Mouse (Mus musculus) midbrain, embryonic 15.5 days (tissue): ENCODE measurements around the gene Srarp. TPM values are rescaled to one million over a fixed set of nuclear protein-coding genes. Genes with fewer than 3 reads are reported as not detected.

ENCODE experiments used
- ATAC-seq: fragments of 200-750 bp; cut with Nextera tagmentation; replicated peaks from 2 replicates; pipeline ENCODE4 v1.8.0; 2017; ENCODE audit warnings: moderate TSS enrichment
- H3K27ac ChIP-seq: fragments of 300-500 bp; sonication (generic); 2 replicates; pipeline ENCODE4 v1.5.1; 2015; ENCODE audit warnings: mild to moderate bottlenecking, inconsistent platforms
- H3K27me3 ChIP-seq: fragments of 300-500 bp; sonication (generic); replicated peaks from 2 replicates; pipeline ENCODE4 v1.6.1; 2015; ENCODE audit warnings: inconsistent platforms
- H3K36me3 ChIP-seq: fragments of 300-500 bp; sonication (generic); replicated peaks from 2 replicates; pipeline ENCODE4 v1.6.1; 2015; ENCODE audit warnings: inconsistent platforms
- H3K4me1 ChIP-seq: fragments of 300-500 bp; sonication (generic); 2 replicates; pipeline ENCODE4 v1.6.1; 2015; ENCODE audit warnings: inconsistent platforms
- H3K4me2 ChIP-seq: fragments of 300-500 bp; sonication (generic); 2 replicates; pipeline ENCODE4 v1.6.1; 2015; ENCODE audit warnings: inconsistent platforms, mild to moderate bottlenecking, moderate library complexity
- H3K4me3 ChIP-seq: fragments of 300-500 bp; sonication (generic); 2 replicates; pipeline ENCODE4 v1.5.1; 2015; ENCODE audit warnings: mild to moderate bottlenecking, inconsistent platforms
- H3K9ac ChIP-seq: fragments of 300-500 bp; sonication (generic); 2 replicates; pipeline ENCODE4 v1.6.1; 2015; ENCODE audit warnings: mild to moderate bottlenecking, inconsistent platforms
- H3K9me3 ChIP-seq: fragments of 300-500 bp; sonication (generic); 2 replicates; pipeline ENCODE4 v1.6.1; 2016; ENCODE audit warnings: inconsistent platforms
- WGBS: fragments of 180-500 bp; shearing (Covaris S2); methylation state at CpG from one replicate; pipeline ENCODE4 v1.1.7; 2015; ENCODE audit warnings: mixed read lengths; 5-methylcytosine and 5-hydroxymethylcytosine counted together
- polyA plus RNA-seq: library from polyadenylated mRNA; unstranded; fragments of >200 nt; fragmentation: Nextera tagmentation; extraction: Ambion mirVana; gene quantifications from 2 replicates; pipeline ENCODE4 v1.2.1, GENCODE M21; 2015

The Srarp gene
- polyA plus RNA-seq, 1 experiment from 2014 or later: 0.50 TPM

DNA sequence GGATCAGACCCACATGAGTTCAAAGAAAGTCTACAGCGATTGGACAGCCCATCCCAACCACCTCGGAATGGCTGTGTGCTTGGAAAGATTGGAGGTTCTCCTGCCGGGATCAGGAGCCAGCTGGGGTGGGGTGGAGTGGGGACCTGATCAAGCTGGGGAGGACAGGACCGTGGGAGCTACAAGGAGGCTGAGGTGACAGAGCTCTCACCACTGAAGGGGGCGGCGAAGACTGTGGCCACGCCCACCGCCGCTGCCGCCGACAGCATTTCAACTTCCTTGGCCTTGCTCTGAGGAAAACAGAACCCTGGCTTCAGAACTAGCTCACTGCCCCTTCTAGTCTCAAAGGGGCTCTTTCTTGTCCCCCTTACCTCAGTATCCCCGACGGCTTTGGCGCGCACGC, 41.2 kb downstream of the Srarp start:
- Histone ChIP-seq H3K27me3 (no peaks in the 10 kb centered on the region), H3K27ac (no peak overlapping the region), H3K4me2 (no peak overlapping the region), H3K9me3 (no peaks in the 10 kb centered on the region), H3K36me3 (no peaks in the 10 kb centered on the region), H3K4me1 (no peaks in the 10 kb centered on the region), H3K4me3 (no peak overlapping the region), H3K9ac (no peak overlapping the region)
- no peak for ATAC-seq
- WGBS: 23% methylated on average over 16 of the region's 16 CpGs

GRCm38 (mm10) chr4:141391293-141391692, 44.6 kb downstream of the Srarp start:
- Histone ChIP-seq H3K9ac (no peak overlapping the region), H3K9me3 (no peaks in the 10 kb centered on the region), H3K36me3 (no peaks in the 10 kb centered on the region), H3K27me3 (no peaks in the 10 kb centered on the region), H3K4me2 (no peak overlapping the region), H3K4me1 (no peaks in the 10 kb centered on the region), H3K27ac (no peak overlapping the region), H3K4me3 (no peak overlapping the region)
- ATAC-seq: no peak
- WGBS: 78% methylated on average over 12 of the region's 12 CpGs

- ATAC-seq: no peak
- no peak overlapping the region for H3K27ac ChIP-seq
- peaks cover 2% of the 10 kb centered on the region; the same call in 1 of the 2 replicates for H3K27me3 ChIP-seq
- WGBS: 69% methylated on average over 18 of the region's 18 CpGs
- no peaks in the 10 kb centered on the region for H3K36me3 ChIP-seq
- H3K4me2 ChIP-seq: no peak overlapping the region
- H3K9ac ChIP-seq: no peak overlapping the region
- no peak overlapping the region for H3K4me3 ChIP-seq
- no peaks in the 10 kb centered on the region for H3K9me3 ChIP-seq
- H3K4me1 ChIP-seq: no peaks in the 10 kb centered on the region
Measured at GRCm38 (mm10) chr4:141389366-141390150, 46.3 kb downstream of the Srarp start.

GRCm38 (mm10) chr4:141387933-141388332, 48.0 kb downstream of the Srarp start:
- Histone ChIP-seq H3K4me1 (no peaks in the 10 kb centered on the region), H3K27ac (no peak overlapping the region), H3K27me3 (peaks cover 18% of the 10 kb centered on the region), H3K9ac (no peak overlapping the region), H3K4me2 (no peak overlapping the region), H3K36me3 (no peaks in the 10 kb centered on the region), H3K9me3 (no peaks in the 10 kb centered on the region), H3K4me3 (no peak overlapping the region)
- WGBS: 67% methylated on average over 5 of the region's 5 CpGs
- ATAC-seq: 0 out of 2 replicates have a peak, but pooled peaks have one; percentile 16

GRCm38 (mm10) chr4:141387093-141387784, 48.7 kb downstream of the Srarp start:
- H3K4me2 ChIP-seq: no peak overlapping the region
- H3K27ac ChIP-seq: no peak overlapping the region
- H3K36me3 ChIP-seq: no peaks in the 10 kb centered on the region
- 19% methylated on average over 5 of the region's 5 CpGs for WGBS
- no peak overlapping the region for H3K9ac ChIP-seq
- H3K4me1 ChIP-seq: peaks cover 3% of the 10 kb centered on the region
- peaks cover 25% of the 10 kb centered on the region for H3K27me3 ChIP-seq
- ATAC-seq: peak; percentile 40; the same call in 1 of the 2 replicates
- no peak overlapping the region for H3K4me3 ChIP-seq
- no peaks in the 10 kb centered on the region for H3K9me3 ChIP-seq

DNA sequence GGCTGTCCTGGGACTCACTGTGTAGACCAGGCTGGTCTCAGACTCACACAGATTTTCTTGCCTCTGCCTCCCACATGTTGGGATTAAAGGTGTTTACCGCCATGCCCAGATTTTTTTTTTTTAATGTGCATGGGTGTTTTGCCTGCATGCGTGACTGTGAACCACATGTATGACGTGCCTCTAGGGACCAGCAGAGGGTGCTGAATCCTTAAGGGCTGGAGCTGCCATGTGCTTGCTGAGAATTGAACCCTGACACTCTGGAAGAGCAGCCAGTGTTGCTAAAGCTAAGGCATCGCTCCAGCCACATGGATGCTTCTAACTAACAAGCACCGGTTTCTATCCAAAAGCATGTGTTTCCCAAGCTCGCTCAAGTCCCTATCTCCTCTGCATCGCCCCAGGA, 49.8 kb downstream of the Srarp start:
- no peak overlapping the region for H3K27ac ChIP-seq
- H3K9me3 ChIP-seq: no peaks in the 10 kb centered on the region
- H3K36me3 ChIP-seq: no peaks in the 10 kb centered on the region; the same call in 1 of the 2 replicates
- H3K4me2 ChIP-seq: no peak overlapping the region
- peaks cover 8% of the 10 kb centered on the region for H3K4me1 ChIP-seq
- 76% methylated on average over 7 of the region's 7 CpGs for WGBS
- H3K4me3 ChIP-seq: no peak overlapping the region
- H3K9ac ChIP-seq: no peak overlapping the region
- no peak for ATAC-seq
- peaks cover 36% of the 10 kb centered on the region for H3K27me3 ChIP-seq

DNA sequence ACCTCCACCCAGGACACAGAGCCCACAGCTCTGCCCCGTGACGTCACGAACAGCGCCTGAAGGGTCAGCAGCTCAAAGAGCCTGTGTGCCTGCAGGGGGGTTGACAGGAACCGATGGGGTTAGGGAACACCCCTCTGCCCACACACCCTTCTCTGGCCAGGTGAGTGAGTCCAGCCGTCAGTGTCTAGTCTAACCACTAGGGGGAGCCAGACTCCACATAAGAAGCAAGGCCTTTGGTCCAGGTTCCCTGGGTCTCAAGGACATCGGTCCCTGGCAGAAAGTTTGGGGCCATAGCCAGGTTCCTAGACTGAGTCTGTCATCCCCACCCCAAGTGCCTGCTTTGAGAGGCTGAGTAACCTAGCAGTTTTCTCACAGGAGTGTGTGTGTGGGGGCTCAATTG, 50.6 kb downstream of the Srarp start:
- Histone ChIP-seq H3K4me3 (no peak overlapping the region), H3K4me1 (peaks cover 8% of the 10 kb centered on the region), H3K9me3 (no peaks in the 10 kb centered on the region), H3K27ac (no peak overlapping the region), H3K4me2 (no peak overlapping the region), H3K27me3 (peaks cover 44% of the 10 kb centered on the region), H3K36me3 (no peaks in the 10 kb centered on the region; the same call in 1 of the 2 replicates), H3K9ac (no peak overlapping the region)
- ATAC-seq: peak; percentile 38; the same call in 1 of the 2 replicates
- WGBS: under 1% methylated on average over 7 of the region's 7 CpGs

Other genes starting within 250 kb of the Srarp start
- 8.7 and 9.9 TPM in 2 replicates for gene Rsg1, start 222.1 kb downstream of the Srarp start, polyA plus RNA-seq
- gene Arhgef19, start 196.6 kb downstream of the Srarp start, polyA plus RNA-seq: 1.0 and 1.7 TPM in 2 replicates
- 1.6 and 1.7 TPM in 2 replicates for gene Epha2, start 134.9 kb downstream of the Srarp start, polyA plus RNA-seq
- gene Fam131c, start 67.9 kb downstream of the Srarp start, polyA plus RNA-seq: 42.0 and 44.3 TPM in 2 replicates
- 0.06 TPM in 1 of 2 replicates, not detected in the other for gene Clcnka, start 37.4 kb downstream of the Srarp start, polyA plus RNA-seq
- gene Clcnkb, start 20.1 kb downstream of the Srarp start, polyA plus RNA-seq: not detected in 2 replicates
- 0.14 TPM in 1 of 2 replicates, not detected in the other for gene Hspb7, start 15.3 kb downstream of the Srarp start, polyA plus RNA-seq
- gene Zbtb17, start 8.5 kb upstream of the Srarp start, polyA plus RNA-seq: 49.4 and 49.7 TPM in 2 replicates
- 19.4 and 20.0 TPM in 2 replicates for gene Spen, start 102.5 kb upstream of the Srarp start, polyA plus RNA-seq
- gene Fblim1, start 170.0 kb upstream of the Srarp start, polyA plus RNA-seq: 35.2 and 41.0 TPM in 2 replicates
- 0.32 and 0.65 TPM in 2 replicates for gene Tmem82, start 182.5 kb upstream of the Srarp start, polyA plus RNA-seq
- gene Slc25a34, start 187.7 kb upstream of the Srarp start, polyA plus RNA-seq: 0.26 and 0.61 TPM in 2 replicates
- gene Plekhm2, start 228.8 kb upstream of the Srarp start, polyA plus RNA-seq: 9.7 and 10.7 TPM in 2 replicates
- 0.49 and 0.53 TPM in 2 replicates for gene Rsc1a1, start 249.5 kb upstream of the Srarp start, polyA plus RNA-seq